Mouse (Mus musculus): Measurements from ENCODE around the gene Grem1.

- TF ChIP-seq CTCF (IDR thresholded peaks at IDR 0.05; ENCODE audit: extremely low read depth, insufficient read depth, low read length): no peak
- no peak for TF ChIP-seq POLR2A (IDR thresholded peaks at IDR 0.05; ENCODE audit: extremely low read depth, insufficient read depth, low read length)
These were observed at the start of gene Grem1 for GRCm38 (mm10) chr2:113758311-113759161.

Data from cortical plate, adult 2 months (tissue).